Mouse (Mus musculus): ENCODE results near the gene Dnajb12. TPM values are rescaled to one million over a fixed set of nuclear protein-coding genes. Genes with fewer than 3 reads are reported as not detected.

Dnajb12 gene
- total and polyA plus RNA-seq, 3 experiments, result 13.3 to 217 (median 41.7) TPM

GRCm38 (mm10) chr10:59844686-59845085 lies 34.7 kb upstream of the Dnajb12 start:
- no peak for DNase-seq (ENCODE audit: low read depth, low spot score)
- no peak overlapping the region for H3K9ac ChIP-seq (ENCODE audit: control insufficient read depth, low read depth, low read length, poor library complexity, severe bottlenecking)
- no peaks in the 10 kb centered on the region for H3K27me3 ChIP-seq (ENCODE audit: control insufficient read depth in 1 of 2, insufficient read depth in 2 of 2, low read length in 2 of 2)
- no peak overlapping the region for H3K4me3 ChIP-seq (ENCODE audit: control insufficient read depth in 1 of 2, insufficient read depth in 1 of 2, low read depth in 2 of 2, low read length in 2 of 2)
- H3K36me3 ChIP-seq (ENCODE audit: control insufficient read depth in 1 of 2, insufficient read depth in 2 of 2, low read length in 2 of 2), result no peaks in the 10 kb centered on the region
- H3K4me1 ChIP-seq (ENCODE audit: control insufficient read depth in 1 of 2, insufficient read depth in 2 of 2, low read length in 2 of 2), result no peaks in the 10 kb centered on the region
- TF ChIP-seq SIN3A (IDR thresholded peaks at IDR 0.05; ENCODE audit: low read length) (no peak), E2F4 (IDR thresholded peaks at IDR 0.05; ENCODE audit: borderline replicate concordance, low read depth, low read length) (no peak), MAZ (IDR thresholded peaks at IDR 0.05; ENCODE audit: low read depth, low read length) (no peak), EP300 (IDR thresholded peaks at IDR 0.05; ENCODE audit: low read depth in 1 of 2, low read length in 2 of 2) (no peak)
- no peaks in the 10 kb centered on the region for H3K79me2 ChIP-seq (ENCODE audit: control insufficient read depth, insufficient read depth, low read length, poor library complexity)
- H3K9me3 ChIP-seq (replicated peaks; ENCODE audit: insufficient read depth, low read length), result no peaks in the 10 kb centered on the region
- H3K27ac ChIP-seq (ENCODE audit: control insufficient read depth, low read depth, low read length), result no peak overlapping the region

- peak; percentile 30 for DNase-seq (ENCODE audit: low read depth, low spot score)
- H3K9ac ChIP-seq (ENCODE audit: control insufficient read depth, low read depth, low read length, poor library complexity, severe bottlenecking), result no peak overlapping the region
- no peaks in the 10 kb centered on the region for H3K9me3 ChIP-seq (replicated peaks; ENCODE audit: insufficient read depth, low read length)
- H3K27ac ChIP-seq (ENCODE audit: control insufficient read depth, low read depth, low read length), result no peak overlapping the region
- no peaks in the 10 kb centered on the region for H3K27me3 ChIP-seq (ENCODE audit: control insufficient read depth in 1 of 2, insufficient read depth in 2 of 2, low read length in 2 of 2)
- H3K4me3 ChIP-seq (ENCODE audit: control insufficient read depth in 1 of 2, insufficient read depth in 1 of 2, low read depth in 2 of 2, low read length in 2 of 2), result no peak overlapping the region
- H3K4me1 ChIP-seq (ENCODE audit: control insufficient read depth in 1 of 2, insufficient read depth in 2 of 2, low read length in 2 of 2), result no peaks in the 10 kb centered on the region
- H3K36me3 ChIP-seq (ENCODE audit: control insufficient read depth in 1 of 2, insufficient read depth in 2 of 2, low read length in 2 of 2), result no peaks in the 10 kb centered on the region
- TF ChIP-seq SMC3 (IDR thresholded peaks at IDR 0.05; ENCODE audit: low read depth, low read length), result peak; percentile 55
- no peak for TF ChIP-seq BHLHE40 (IDR thresholded peaks at IDR 0.05; ENCODE audit: borderline replicate concordance, low read depth, low read length)
- no peak for TF ChIP-seq MAX (IDR thresholded peaks at IDR 0.05; ENCODE audit: low read length)
- TF ChIP-seq RAD21 (IDR thresholded peaks at IDR 0.05; ENCODE audit: low read depth, low read length), result peak; percentile 56
- TF ChIP-seq CTCF (IDR thresholded peaks at IDR 0.05 in 2 of 3, conservative IDR thresholded peaks at IDR 0.05 in 1 of 3; ENCODE audit: control insufficient read depth in 1 of 3, insufficient read depth in 1 of 3, low read depth in 2 of 3, low read length in 3 of 3, poor library complexity in 1 of 3, severe bottlenecking in 1 of 3), result peak; percentile 34 to 60 (median 56)
- H3K79me2 ChIP-seq (ENCODE audit: control insufficient read depth, insufficient read depth, low read length, poor library complexity), result no peaks in the 10 kb centered on the region
Measured at GRCm38 (mm10) chr10:59846416-59846815, 32.9 kb upstream of the Dnajb12 start.

GRCm38 (mm10) chr10:59848079-59848877 lies 31.1 kb upstream of the Dnajb12 start:
- TF ChIP-seq CHD1 (IDR thresholded peaks at IDR 0.05; ENCODE audit: low read depth, low read length), result no peak
- no peak for TF ChIP-seq MEF2A (IDR thresholded peaks at IDR 0.05; ENCODE audit: extremely low read depth, insufficient replicate concordance, low read depth, low read length, poor library complexity, severe bottlenecking)
- no peak for TF ChIP-seq SIN3A (IDR thresholded peaks at IDR 0.05; ENCODE audit: low read length)
- no peak for TF ChIP-seq USF2 (IDR thresholded peaks at IDR 0.05; ENCODE audit: borderline replicate concordance in 1 of 2, insufficient read depth in 1 of 2, low read depth in 1 of 2, low read length in 2 of 2)
- no peak for TF ChIP-seq USF1 (IDR thresholded peaks at IDR 0.05; ENCODE audit: low read depth, low read length)
- TF ChIP-seq TAL1 (IDR thresholded peaks at IDR 0.05; ENCODE audit: low read length), result no peak
- no peak for TF ChIP-seq MXI1 (IDR thresholded peaks at IDR 0.05; ENCODE audit: low read depth, low read length)
- no peaks in the 10 kb centered on the region for H3K4me1 ChIP-seq (ENCODE audit: control insufficient read depth in 1 of 2, insufficient read depth in 2 of 2, low read length in 2 of 2)
- no peak for DNase-seq (ENCODE audit: low read depth, low spot score)
- no peaks in the 10 kb centered on the region for H3K36me3 ChIP-seq (ENCODE audit: control insufficient read depth in 1 of 2, insufficient read depth in 2 of 2, low read length in 2 of 2)
- no peak overlapping the region for H3K27ac ChIP-seq (ENCODE audit: control insufficient read depth, low read depth, low read length)
- no peak overlapping the region for H3K4me3 ChIP-seq (ENCODE audit: control insufficient read depth in 1 of 2, insufficient read depth in 1 of 2, low read depth in 2 of 2, low read length in 2 of 2)
- no peaks in the 10 kb centered on the region for H3K27me3 ChIP-seq (ENCODE audit: control insufficient read depth in 1 of 2, insufficient read depth in 2 of 2, low read length in 2 of 2)
- no peaks in the 10 kb centered on the region for H3K79me2 ChIP-seq (ENCODE audit: control insufficient read depth, insufficient read depth, low read length, poor library complexity)
- no peaks in the 10 kb centered on the region for H3K9me3 ChIP-seq (replicated peaks; ENCODE audit: insufficient read depth, low read length)
- H3K9ac ChIP-seq (ENCODE audit: control insufficient read depth, low read depth, low read length, poor library complexity, severe bottlenecking), result no peak overlapping the region

All from MEL (cell line).